Mouse (Mus musculus): ENCODE results near the gene Gm12169.

DNA sequence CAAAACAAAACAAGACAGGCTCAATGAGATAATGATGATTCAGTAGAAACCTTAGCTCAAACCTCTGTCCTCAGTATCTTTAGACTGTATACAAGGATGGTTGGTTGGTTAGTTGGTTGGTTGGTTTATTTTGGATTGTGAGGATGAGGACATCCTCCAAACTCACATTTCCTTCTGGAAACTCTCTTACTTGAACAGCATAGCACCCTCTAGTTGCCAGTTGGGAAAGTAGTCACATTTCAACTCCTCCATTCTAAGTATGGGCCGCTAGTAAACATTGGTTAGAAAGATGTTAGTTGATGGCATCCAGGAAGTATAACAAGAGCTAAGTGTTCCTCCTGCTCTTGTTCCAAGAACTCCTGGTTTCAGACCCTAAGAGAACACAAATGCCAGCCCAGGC lies 45.1 kb downstream of the Gm12169 start:
- TF ChIP-seq EP300 (IDR thresholded peaks at IDR 0.05) (no peak), CTCF (IDR thresholded peaks at IDR 0.05) (no peak)

Measured in lung, postnatal 0 days (tissue).